Mouse (Mus musculus): Measurements from ENCODE around the gene Nlgn1. TPM values are rescaled to one million over a fixed set of nuclear protein-coding genes. Genes with fewer than 3 reads are reported as not detected.

Gene Nlgn1
- polyA plus RNA-seq, 1 experiment from 2014 or later: 0.93 TPM

DNA sequence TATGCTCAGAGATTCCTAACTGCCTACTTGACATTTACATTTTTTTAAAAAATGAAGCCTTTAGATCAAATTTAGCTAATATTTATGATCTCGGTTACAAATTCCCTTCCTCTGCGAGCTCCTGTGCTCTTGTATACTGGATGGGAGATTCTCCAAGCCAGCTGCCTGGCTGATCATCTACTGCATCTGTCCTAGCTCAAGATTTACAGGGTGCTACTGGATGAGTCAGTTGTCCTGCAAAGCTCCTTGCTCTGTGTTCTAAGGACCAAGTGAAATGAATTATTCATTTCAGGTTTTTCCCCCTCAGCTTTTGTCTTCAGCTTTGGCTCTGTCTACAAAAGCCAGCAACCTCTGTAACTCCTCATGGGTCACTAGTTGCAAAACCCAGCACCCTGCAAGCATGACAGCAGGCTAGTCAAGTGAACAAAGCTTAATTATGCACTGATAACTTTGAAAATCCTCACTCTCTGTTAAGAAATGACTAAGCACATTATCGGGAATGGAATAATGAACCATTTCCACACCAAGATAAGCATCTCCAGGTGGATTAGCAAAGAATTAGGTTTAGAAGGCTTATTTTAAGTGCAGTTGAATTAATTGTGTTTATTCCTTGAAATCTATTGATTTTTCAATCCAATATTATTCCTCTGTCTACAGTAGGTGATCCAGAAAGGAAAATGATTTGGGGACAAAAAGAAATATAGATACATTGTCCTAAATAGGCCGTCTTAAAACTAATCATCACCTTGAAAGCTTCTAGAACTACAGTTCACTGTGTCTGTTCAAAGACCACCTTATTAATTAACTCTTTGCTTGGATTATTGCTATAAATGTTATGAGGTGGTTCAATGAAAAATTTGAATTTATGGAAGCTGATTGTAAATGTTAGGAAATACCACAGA, 61.1 kb downstream of the Nlgn1 start:
- Histone ChIP-seq H3K27ac (no peak overlapping the region), H3K36me3 (ENCODE audit: insufficient read depth, low read length) (no peaks in the 10 kb centered on the region), H3K9ac (ENCODE audit: low read depth, low read length) (no peak overlapping the region), H3K27me3 (ENCODE audit: insufficient read depth, low read length) (no peaks in the 10 kb centered on the region), H3K9me3 (replicated peaks; ENCODE audit: low read length) (no peaks in the 10 kb centered on the region), H3K4me3 (replicated peaks; ENCODE audit: low read depth, low read length) (no peak overlapping the region), H3K4me1 (replicated peaks; ENCODE audit: insufficient read depth, low read length) (no peaks in the 10 kb centered on the region), H3K4me2 (ENCODE audit: low read length) (no peak overlapping the region)
- ATAC-seq (replicated peaks; ENCODE audit: low FRiP score, low read depth) (no peak), DNase-seq (ENCODE audit: low spot score) (no peak)
- no peak for TF ChIP-seq CTCF (IDR thresholded peaks at IDR 0.05; ENCODE audit: low read depth)
- WGBS: 67% methylated on average over 4 of the region's 4 CpGs

DNA sequence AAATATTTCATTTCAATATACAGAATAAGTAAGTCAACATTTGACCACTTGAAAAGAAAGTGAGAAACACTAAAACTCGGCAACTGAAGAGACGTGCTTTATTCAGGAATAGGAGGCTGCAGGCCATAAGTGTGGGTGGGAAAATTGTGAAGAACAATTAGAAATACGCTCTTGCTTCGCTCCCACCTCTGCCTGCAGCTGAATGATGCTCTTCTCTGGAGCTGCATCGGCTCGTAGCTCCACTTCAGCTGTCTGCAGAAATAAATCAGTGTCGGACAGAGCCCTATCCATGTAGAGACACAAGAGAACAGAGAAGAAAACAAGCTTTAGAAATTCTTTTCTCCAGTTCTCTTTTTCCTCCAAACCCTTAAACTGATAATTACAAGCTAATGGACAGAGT, 85.7 kb downstream of the Nlgn1 start:
- no peak for DNase-seq (ENCODE audit: low spot score)
- no peaks in the 10 kb centered on the region for H3K36me3 ChIP-seq (ENCODE audit: insufficient read depth, low read length)
- no peaks in the 10 kb centered on the region for H3K27me3 ChIP-seq (ENCODE audit: insufficient read depth, low read length)
- no peak overlapping the region for H3K9ac ChIP-seq (ENCODE audit: low read depth, low read length)
- H3K4me3 ChIP-seq (replicated peaks; ENCODE audit: low read depth, low read length): no peak overlapping the region
- H3K4me1 ChIP-seq (replicated peaks; ENCODE audit: insufficient read depth, low read length): no peaks in the 10 kb centered on the region
- no peak overlapping the region for H3K4me2 ChIP-seq (ENCODE audit: low read length)
- WGBS: 65% methylated on average over 7 of the region's 7 CpGs
- no peak for TF ChIP-seq CTCF (IDR thresholded peaks at IDR 0.05; ENCODE audit: low read depth)
- no peak overlapping the region for H3K27ac ChIP-seq
- H3K9me3 ChIP-seq (replicated peaks; ENCODE audit: low read length): no peaks in the 10 kb centered on the region
- ATAC-seq (replicated peaks; ENCODE audit: low FRiP score, low read depth): no peak

- Histone ChIP-seq H3K4me2 (ENCODE audit: low read length) (no peak overlapping the region), H3K27ac (no peak overlapping the region), H3K4me3 (replicated peaks; ENCODE audit: low read depth, low read length) (no peak overlapping the region), H3K9ac (ENCODE audit: low read depth, low read length) (no peak overlapping the region), H3K36me3 (ENCODE audit: insufficient read depth, low read length) (no peaks in the 10 kb centered on the region), H3K27me3 (ENCODE audit: insufficient read depth, low read length) (no peaks in the 10 kb centered on the region), H3K4me1 (replicated peaks; ENCODE audit: insufficient read depth, low read length) (no peaks in the 10 kb centered on the region), H3K9me3 (replicated peaks; ENCODE audit: low read length) (no peaks in the 10 kb centered on the region)
- ATAC-seq (replicated peaks; ENCODE audit: low FRiP score, low read depth) (no peak), DNase-seq (ENCODE audit: low spot score) (no peak)
- 77% methylated on average over 2 of the region's 2 CpGs for WGBS
- TF ChIP-seq CTCF (IDR thresholded peaks at IDR 0.05; ENCODE audit: low read depth): no peak
Observed at GRCm38 (mm10) chr3:26243274-26243673, 89.0 kb downstream of the Nlgn1 start.

- 87% methylated on average over 2 of the region's 2 CpGs for WGBS
- H3K4me1 ChIP-seq (replicated peaks; ENCODE audit: insufficient read depth, low read length): no peaks in the 10 kb centered on the region
- no peak overlapping the region for H3K27ac ChIP-seq
- no peak for TF ChIP-seq CTCF (IDR thresholded peaks at IDR 0.05; ENCODE audit: low read depth)
- no peak for ATAC-seq (replicated peaks; ENCODE audit: low FRiP score, low read depth)
- no peak overlapping the region for H3K4me2 ChIP-seq (ENCODE audit: low read length)
- H3K36me3 ChIP-seq (ENCODE audit: insufficient read depth, low read length): no peaks in the 10 kb centered on the region
- H3K4me3 ChIP-seq (replicated peaks; ENCODE audit: low read depth, low read length): no peak overlapping the region
- H3K9ac ChIP-seq (ENCODE audit: low read depth, low read length): no peak overlapping the region
- no peak for DNase-seq (ENCODE audit: low spot score)
- no peaks in the 10 kb centered on the region for H3K9me3 ChIP-seq (replicated peaks; ENCODE audit: low read length)
- H3K27me3 ChIP-seq (ENCODE audit: insufficient read depth, low read length): no peaks in the 10 kb centered on the region
Observed at GRCm38 (mm10) chr3:26230006-26230405, 102.3 kb downstream of the Nlgn1 start.

- Histone ChIP-seq H3K9ac (ENCODE audit: low read depth, low read length) (no peak overlapping the region), H3K27ac (no peak overlapping the region), H3K36me3 (ENCODE audit: insufficient read depth, low read length) (no peaks in the 10 kb centered on the region), H3K4me1 (replicated peaks; ENCODE audit: insufficient read depth, low read length) (no peaks in the 10 kb centered on the region), H3K4me2 (ENCODE audit: low read length) (no peak overlapping the region), H3K27me3 (ENCODE audit: insufficient read depth, low read length) (no peaks in the 10 kb centered on the region), H3K4me3 (replicated peaks; ENCODE audit: low read depth, low read length) (no peak overlapping the region), H3K9me3 (replicated peaks; ENCODE audit: low read length) (no peaks in the 10 kb centered on the region)
- WGBS: 47% methylated on average over 6 of the region's 6 CpGs
- TF ChIP-seq CTCF (IDR thresholded peaks at IDR 0.05; ENCODE audit: low read depth): no peak
- DNase-seq (ENCODE audit: low spot score): peak; percentile 55
- no peak for ATAC-seq (replicated peaks; ENCODE audit: low FRiP score, low read depth)
Observed at GRCm38 (mm10) chr3:26228827-26229226, 103.4 kb downstream of the Nlgn1 start.

GRCm38 (mm10) chr3:26228172-26228781, 104.0 kb downstream of the Nlgn1 start:
- H3K4me1 ChIP-seq (replicated peaks; ENCODE audit: insufficient read depth, low read length): no peaks in the 10 kb centered on the region
- H3K27me3 ChIP-seq (ENCODE audit: insufficient read depth, low read length): no peaks in the 10 kb centered on the region
- H3K9ac ChIP-seq (ENCODE audit: low read depth, low read length): no peak overlapping the region
- no peak overlapping the region for H3K4me3 ChIP-seq (replicated peaks; ENCODE audit: low read depth, low read length)
- DNase-seq (ENCODE audit: low spot score) (peak; percentile 35), ATAC-seq (replicated peaks; ENCODE audit: low FRiP score, low read depth) (no peak)
- no peaks in the 10 kb centered on the region for H3K36me3 ChIP-seq (ENCODE audit: insufficient read depth, low read length)
- no peak for TF ChIP-seq CTCF (IDR thresholded peaks at IDR 0.05; ENCODE audit: low read depth)
- WGBS: 55% methylated on average over 4 of the region's 4 CpGs
- no peak overlapping the region for H3K27ac ChIP-seq
- H3K4me2 ChIP-seq (ENCODE audit: low read length): no peak overlapping the region
- H3K9me3 ChIP-seq (replicated peaks; ENCODE audit: low read length): no peaks in the 10 kb centered on the region

Measured in kidney, postnatal 0 days (tissue).